Mouse (Mus musculus) CH12.LX (cell line): Measurements from ENCODE around the gene Mettl16.

Source experiments
- CTCF ChIP-seq, 2 experiments: IDR thresholded peaks in 1 of 2; conservative IDR thresholded peaks in 1 of 2; 2 replicates each; pipeline ENCODE4 v1.5.1; 2011 to 2012; ENCODE audit warnings: low read depth in 2 of 2, low read length in 2 of 2, improper control_type of control experiment in 1 of 2, inconsistent platforms in 1 of 2, mild to moderate bottlenecking in 1 of 2, moderate library complexity in 1 of 2
- EP300 ChIP-seq: IDR thresholded peaks from 2 replicates; pipeline ENCODE4 v1.6.1; 2011; ENCODE audit warnings: low read length, improper control_type of control experiment
- MAZ ChIP-seq: IDR thresholded peaks from 2 replicates; pipeline ENCODE4 v1.6.1; 2012; ENCODE audit warnings: low read depth, mild to moderate bottlenecking, inconsistent platforms, low read length, improper control_type of control experiment, moderate library complexity
- POLR2A ChIP-seq: IDR thresholded peaks from 2 replicates; pipeline ENCODE4 v1.6.1; 2011; ENCODE audit warnings: low read depth, mild to moderate bottlenecking, improper control_type of control experiment, low read length
- RCOR1 ChIP-seq: conservative IDR thresholded peaks from 2 replicates; pipeline ENCODE4 v1.6.1; 2012; ENCODE audit warnings: low read depth, mild to moderate bottlenecking, inconsistent platforms, low read length, improper control_type of control experiment
- SIN3A ChIP-seq: IDR thresholded peaks from 2 replicates; pipeline ENCODE4 v1.6.1; 2012; ENCODE audit warnings: low read length, improper control_type of control experiment, inconsistent platforms
- ZKSCAN1 ChIP-seq: IDR thresholded peaks from 2 replicates; pipeline ENCODE4 v1.6.1; 2012; ENCODE audit warnings: low read depth, inconsistent platforms, low read length, improper control_type of control experiment, borderline replicate concordance
- ZMIZ1 ChIP-seq: IDR thresholded peaks from 2 replicates; pipeline ENCODE4 v1.6.1; 2012; ENCODE audit warnings: low read depth, mild to moderate bottlenecking, inconsistent platforms, low read length, improper control_type of control experiment

GRCm38 (mm10) chr11:74832503-74833143 is 62.0 kb downstream of the Mettl16 start:
- TF ChIP-seq POLR2A: peak; percentile 44; the same call in 1 of the 2 replicates
- TF ChIP-seq SIN3A: peak; percentile 38; the same call in 1 of the 2 replicates
- TF ChIP-seq EP300: peak; percentile 11; the same call in 1 of the 2 replicates
- no peak for TF ChIP-seq CTCF (conservative IDR thresholded peaks at IDR 0.05 in 1 of 2, IDR thresholded peaks at IDR 0.05 in 1 of 2; ENCODE audit: low read depth in 2 of 2, low read length in 2 of 2)
- no peak for TF ChIP-seq ZMIZ1
- TF ChIP-seq MAZ: peak; percentile 45; the same call in 1 of the 2 replicates
- no peak for TF ChIP-seq RCOR1
- no peak for TF ChIP-seq ZKSCAN1
